Comparison of ENCODE assay signal across 8 mouse cellular contexts in genomic region chr13:117219871-117220500, GRCm38 (mm10). TPM values are rescaled to one million over a fixed set of nuclear protein-coding genes. Genes with fewer than 3 reads are reported as not detected.
DNase-seq lines count a peak whose midpoint lies in the region; ATAC-seq and TF ChIP-seq lines count a peak whose summit lies in the region.

No protein-coding gene starts in this region.

- H3K4me1 ChIP-seq in kidney, postnatal 0 days (replicated peaks; ENCODE audit: insufficient read depth, low read length), result no peaks in the 10 kb centered on the region; the same call in 1 of the 2 replicates
- peaks cover 16% of the 10 kb centered on the region for H3K4me1 ChIP-seq in hindbrain, embryonic 14.5 days (replicated peaks; ENCODE audit: control insufficient read depth, insufficient read depth, low read length)
- H3K4me1 ChIP-seq in midbrain, embryonic 14.5 days (ENCODE audit: control insufficient read depth, insufficient read depth, low read length), result peaks cover 15% of the 10 kb centered on the region

- 0 out of 2 replicates have a peak, but pooled peaks cover 6% of the 10 kb centered on the region for H3K27me3 ChIP-seq in kidney, postnatal 0 days (ENCODE audit: insufficient read depth, low read length)
- H3K27me3 ChIP-seq in hindbrain, embryonic 14.5 days (ENCODE audit: control insufficient read depth, insufficient read depth, low read length), result no peaks in the 10 kb centered on the region
- H3K27me3 ChIP-seq in midbrain, embryonic 14.5 days (ENCODE audit: control insufficient read depth, insufficient read depth, low read length), result no peaks in the 10 kb centered on the region; the same call in 1 of the 2 replicates

- no peak for TF ChIP-seq CTCF in kidney, postnatal 0 days (IDR thresholded peaks at IDR 0.05; ENCODE audit: low read depth)

- H3K9ac ChIP-seq in kidney, postnatal 0 days (ENCODE audit: low read depth, low read length), result peak overlapping the region; percentile 59
- peak overlapping the region; percentile 95 for H3K9ac ChIP-seq in hindbrain, embryonic 14.5 days
- peak overlapping the region; percentile 88 for H3K9ac ChIP-seq in midbrain, embryonic 14.5 days (replicated peaks; ENCODE audit: low read length)

- no peaks in the 10 kb centered on the region for H3K9me3 ChIP-seq in kidney, postnatal 0 days (replicated peaks; ENCODE audit: low read length)
- H3K9me3 ChIP-seq in hindbrain, embryonic 14.5 days (ENCODE audit: control insufficient read depth, low read length), result no peaks in the 10 kb centered on the region
- H3K9me3 ChIP-seq in midbrain, embryonic 14.5 days (ENCODE audit: control insufficient read depth, low read length), result no peaks in the 10 kb centered on the region

- ATAC-seq in kidney, postnatal 0 days (replicated peaks; ENCODE audit: low FRiP score, low read depth), result no peak
- ATAC-seq in hindbrain, embryonic 14.5 days (ENCODE audit: low FRiP score), result peak; percentile 6; the same call in 1 of the 2 replicates
- ATAC-seq in midbrain, embryonic 14.5 days (ENCODE audit: low FRiP score, low TSS enrichment), result peak; percentile 29; the same call in 1 of the 2 replicates

- 10% methylated on average over 16 of the region's 16 CpGs for WGBS in kidney, postnatal 0 days
- WGBS in hindbrain, embryonic 14.5 days, result 2% methylated on average over 16 of the region's 16 CpGs
- 2% methylated on average over 16 of the region's 16 CpGs for WGBS in midbrain, embryonic 14.5 days

- H3K36me3 ChIP-seq in kidney, postnatal 0 days (ENCODE audit: insufficient read depth, low read length), result no peaks in the 10 kb centered on the region
- no peaks in the 10 kb centered on the region for H3K36me3 ChIP-seq in hindbrain, embryonic 14.5 days (replicated peaks; ENCODE audit: control insufficient read depth, insufficient read depth)
- no peaks in the 10 kb centered on the region for H3K36me3 ChIP-seq in midbrain, embryonic 14.5 days (ENCODE audit: control insufficient read depth, insufficient read depth, low read length)

- H3K27ac ChIP-seq in kidney, postnatal 0 days, result 0 out of 2 replicates have a peak overlapping the region, but pooled peaks have one; percentile 13
- peak overlapping the region; percentile 86 for H3K27ac ChIP-seq in hindbrain, embryonic 14.5 days
- H3K27ac ChIP-seq in midbrain, embryonic 14.5 days (replicated peaks; ENCODE audit: low read depth, low read length), result peak overlapping the region; percentile 77

- no peak for DNase-seq in kidney, postnatal 0 days (ENCODE audit: low spot score)
- DNase-seq in kidney, adult 8-10 months, result no peak
- DNase-seq in embryo, embryonic 11 days, result peak; percentile 56
- no peak for DNase-seq in hindbrain, embryonic 14.5 days (ENCODE audit: low spot score)
- DNase-seq in midbrain, embryonic 14.5 days, result peak; percentile 55
- DNase-seq in gastrocnemius, postnatal 25 days, result no peak
- no peak for DNase-seq in urinary bladder, postnatal 36 days (ENCODE audit: low spot score in 2 of 2)
- DNase-seq in layer of hippocampus, postnatal 14 days (ENCODE audit: low spot score in 2 of 2), result no peak

- H3K4me3 ChIP-seq in kidney, postnatal 0 days (replicated peaks; ENCODE audit: low read depth, low read length), result peak overlapping the region; percentile 63
- H3K4me3 ChIP-seq in hindbrain, embryonic 14.5 days (replicated peaks; ENCODE audit: low read length), result peak overlapping the region; percentile 82
- H3K4me3 ChIP-seq in midbrain, embryonic 14.5 days (replicated peaks; ENCODE audit: low read depth, low read length), result peak overlapping the region; percentile 73

- H3K4me2 ChIP-seq in kidney, postnatal 0 days (ENCODE audit: low read length), result peak overlapping the region; percentile 98
- peak overlapping the region; percentile 80 for H3K4me2 ChIP-seq in hindbrain, embryonic 14.5 days (replicated peaks)
- peak overlapping the region; percentile 76 for H3K4me2 ChIP-seq in midbrain, embryonic 14.5 days (ENCODE audit: low read length)

RNA-seq across cellular contexts. Expression of gene Gm17509, which starts 0.9 kb away (rescaled TPM):
- 0.10 and 0.13 TPM in 2 replicates for polyA plus RNA-seq in kidney, postnatal 0 days (2015; fragmentation: Nextera tagmentation; extraction: Ambion mirVana)
- polyA plus RNA-seq in hindbrain, embryonic 14.5 days (2014; fragmentation: Nextera tagmentation; extraction: Ambion mirVana), result 0.29 and 0.48 TPM in 2 replicates
- 0.20 and 0.55 TPM in 2 replicates for polyA plus RNA-seq in midbrain, embryonic 14.5 days (2014; fragmentation: Nextera tagmentation; extraction: Ambion mirVana)
- not detected for total RNA-seq in gastrocnemius, postnatal 25 days (2021)
- 1 to 10 TPM; 1.0 to 1.5 TPM for total RNA-seq in layer of hippocampus, postnatal 14 days (2021)

RNA-seq across cellular contexts. Expression of gene Emb, which starts 11.7 kb away (rescaled TPM):
- 52.0 and 53.4 TPM in 2 replicates for polyA plus RNA-seq in kidney, postnatal 0 days (2015; fragmentation: Nextera tagmentation; extraction: Ambion mirVana)
- 14.3 and 14.9 TPM in 2 replicates for polyA plus RNA-seq in hindbrain, embryonic 14.5 days (2014; fragmentation: Nextera tagmentation; extraction: Ambion mirVana)
- polyA plus RNA-seq in midbrain, embryonic 14.5 days (2014; fragmentation: Nextera tagmentation; extraction: Ambion mirVana), result 9.9 and 11.1 TPM in 2 replicates
- 10 to 100 TPM; 10.1 to 10.5 TPM for total RNA-seq in gastrocnemius, postnatal 25 days (2021)
- total RNA-seq in layer of hippocampus, postnatal 14 days (2021), result 10 to 100 TPM; 26.6 to 33.5 TPM

Comparison
In these comparisons a context has a peak if more than half of its experiments do, and no peak if none do; other contexts are left out.
1. DNase-seq: peak in embryo, embryonic 11 days (single experiment) and midbrain, embryonic 14.5 days (single experiment); none in kidney, postnatal 0 days (single experiment), kidney, adult 8-10 months (0 of 2), hindbrain, embryonic 14.5 days (single experiment), gastrocnemius, postnatal 25 days (single experiment), urinary bladder, postnatal 36 days (0 of 2) and layer of hippocampus, postnatal 14 days (0 of 2).
2. H3K27ac ChIP-seq: peak in every context shown above with its lines; median percentile 86 in hindbrain, embryonic 14.5 days; 77 in midbrain, embryonic 14.5 days; 13 in kidney, postnatal 0 days.
3. Peak in every context shown above with its lines, with median percentiles within 50 percentile points of each other: H3K4me2 ChIP-seq, H3K4me3 ChIP-seq and H3K9ac ChIP-seq.